Mouse (Mus musculus): ENCODE results near the gene Atxn7l1.
A peak's percentile ranks its signal among the peaks of the same experiment; 100 is the strongest.
"Not testable (repeated sequence)": the region's sequence is repeated elsewhere in the genome, so short reads cannot be mapped to it uniquely, and the experiment has no call there.

The Atxn7l1 gene

DNA sequence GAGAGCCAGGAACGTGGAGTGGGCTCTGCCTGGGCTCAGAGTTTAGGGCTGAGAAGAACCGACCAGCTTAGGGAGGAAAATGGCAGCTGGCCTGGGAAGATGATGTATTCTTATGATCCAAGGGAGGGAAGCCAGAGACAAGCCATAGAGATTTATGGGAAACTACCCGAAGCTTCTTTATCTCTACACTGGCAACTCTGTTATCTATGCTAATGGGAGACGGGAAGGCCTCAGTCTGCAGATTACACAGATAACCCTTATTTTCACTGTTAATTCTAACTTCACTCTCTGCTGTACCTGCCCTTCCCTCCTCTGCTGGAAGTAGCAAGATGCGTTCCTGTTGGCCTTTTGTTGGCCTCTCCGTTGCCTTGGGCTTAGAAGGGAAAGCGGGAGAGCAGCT lies 5.6 kb downstream of the Atxn7l1 start:
- DNase-seq (ENCODE audit: low spot score) = no peak

DNA sequence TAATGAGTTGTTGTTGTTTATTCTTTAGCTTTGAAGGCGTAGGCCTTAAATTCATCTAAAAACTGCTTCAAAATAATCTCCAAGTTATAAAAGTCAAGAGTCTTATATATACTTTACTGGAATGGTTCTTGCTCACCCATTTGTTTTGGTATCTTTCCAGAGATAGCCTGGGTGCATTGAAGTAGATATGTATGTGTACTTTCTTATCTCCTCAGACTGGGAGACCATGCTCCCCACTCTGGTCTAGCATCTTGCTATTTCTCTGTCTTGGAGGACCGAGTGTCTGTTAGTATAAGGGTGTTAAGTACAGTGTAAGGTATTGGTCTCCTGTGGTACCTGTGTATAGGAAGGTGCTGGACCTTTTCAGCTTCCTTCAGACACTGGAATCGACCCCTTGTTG lies 6.4 kb downstream of the Atxn7l1 start:
- no peak for DNase-seq (ENCODE audit: low spot score)

DNA sequence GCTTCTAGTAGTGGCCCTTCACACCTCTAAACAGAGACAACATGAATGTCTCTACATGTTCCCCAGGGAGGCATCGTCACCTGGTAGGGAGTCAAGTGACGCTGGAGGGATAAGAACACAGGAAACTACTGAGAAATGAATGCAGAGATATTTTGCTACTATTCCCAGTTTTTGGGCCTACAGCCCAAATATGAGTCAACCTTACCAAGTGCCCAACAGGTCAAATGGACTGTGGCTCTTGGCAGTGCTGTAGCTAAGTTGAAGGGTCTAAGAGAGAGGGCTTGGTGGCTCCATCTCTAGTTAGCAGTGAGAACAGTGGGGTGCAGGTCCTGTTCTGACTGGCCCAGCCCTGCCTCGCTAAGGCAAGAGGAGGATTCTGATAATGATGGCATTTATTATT lies 7.2 kb downstream of the Atxn7l1 start:
- no peak for DNase-seq (ENCODE audit: low spot score)

DNA sequence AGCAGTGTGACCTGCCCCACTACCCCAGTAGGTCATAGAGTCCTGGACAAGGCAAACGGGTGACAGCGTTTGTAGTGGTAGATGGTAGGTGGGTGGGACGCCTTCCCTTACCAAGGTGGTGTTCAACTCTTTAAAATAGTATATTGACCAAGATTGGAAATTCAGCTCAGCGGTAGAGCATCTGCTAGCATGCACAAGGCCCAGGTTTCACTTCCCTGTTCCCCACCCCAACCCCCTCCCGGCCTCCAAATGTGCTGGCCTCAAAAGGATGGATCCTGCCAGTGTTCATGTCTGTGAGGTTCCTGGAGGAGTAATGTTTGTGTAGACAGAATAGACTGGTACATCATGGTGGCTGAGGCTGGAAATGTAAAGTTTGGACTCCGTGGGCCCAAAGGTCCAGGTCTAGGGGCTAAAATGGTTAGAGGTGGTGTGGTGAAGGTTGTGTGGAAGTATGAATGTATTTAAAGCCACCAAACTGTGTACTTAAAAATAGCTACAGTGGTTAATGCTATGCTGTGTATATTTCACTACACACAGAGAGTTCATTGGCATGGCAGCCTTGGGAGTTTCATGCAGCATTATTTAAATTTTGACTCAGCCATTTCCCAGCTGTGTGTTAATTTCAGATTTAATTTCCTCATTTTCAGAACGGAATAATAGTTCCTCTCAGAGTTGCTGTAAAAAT lies 9.0 kb downstream of the Atxn7l1 start:
- no peak for DNase-seq (ENCODE audit: low spot score)

DNA sequence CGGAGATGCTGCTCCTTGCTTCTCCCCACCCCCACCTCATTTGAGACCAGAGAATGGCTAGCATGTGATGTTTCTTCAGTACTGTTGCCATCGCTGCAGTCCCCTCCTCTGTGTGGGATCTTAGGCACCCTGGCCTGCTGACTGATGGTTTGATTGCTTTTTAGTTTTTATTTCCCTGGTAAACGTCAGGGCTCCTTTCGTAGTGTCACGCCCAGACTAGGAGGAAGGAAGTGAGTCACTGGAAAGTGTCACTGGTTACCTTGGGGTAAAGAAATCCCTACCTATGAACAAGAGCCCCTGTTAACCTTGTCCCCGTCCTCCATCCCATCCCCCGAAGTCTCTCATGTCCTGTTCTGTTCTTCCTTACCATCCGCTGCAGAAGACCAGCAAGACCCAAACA lies 10.8 kb downstream of the Atxn7l1 start:
- DNase-seq (ENCODE audit: low spot score) = peak; percentile 27

DNA sequence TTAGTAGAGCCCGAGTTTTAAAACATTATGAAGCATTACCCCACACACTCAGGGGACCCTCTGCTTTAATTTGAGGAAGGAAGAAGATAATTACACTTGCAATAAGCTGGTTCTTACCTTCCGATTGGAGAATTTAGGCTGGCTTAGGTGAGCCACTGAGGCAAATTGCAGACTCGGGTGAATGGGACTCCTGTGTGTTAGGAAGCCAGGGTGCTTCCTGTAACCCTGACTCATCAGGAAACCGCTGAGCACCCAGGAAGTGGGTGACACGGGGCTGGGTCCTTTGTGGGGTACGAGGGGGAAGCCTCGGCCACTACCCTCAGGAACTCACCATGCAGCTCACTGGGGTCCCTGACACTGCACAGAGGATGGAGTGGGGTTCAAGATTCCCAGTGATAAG lies 12.9 kb downstream of the Atxn7l1 start:
- DNase-seq (ENCODE audit: low spot score) = peak; percentile 48

DNA sequence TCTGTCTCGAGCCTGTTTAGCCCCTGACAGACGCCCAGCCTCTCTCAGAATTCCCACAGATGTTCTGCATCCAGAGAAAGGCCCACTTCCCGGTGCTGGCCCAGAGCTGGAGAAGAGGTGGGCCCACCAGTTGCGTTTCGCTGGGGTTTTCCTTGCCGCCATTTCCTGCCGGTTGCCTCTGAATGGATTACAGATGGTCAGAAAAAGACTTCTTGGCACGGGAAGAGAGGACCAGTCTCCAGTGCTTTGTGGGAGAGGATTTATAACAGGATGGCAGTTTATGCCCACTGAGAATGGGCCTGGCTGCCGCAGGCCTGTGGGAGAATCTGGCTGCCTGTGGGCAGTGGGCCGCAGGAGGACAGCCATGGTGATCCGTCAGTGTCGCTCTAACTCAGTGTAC lies 15.0 kb downstream of the Atxn7l1 start:
- no peak for DNase-seq (ENCODE audit: low spot score)

DNA sequence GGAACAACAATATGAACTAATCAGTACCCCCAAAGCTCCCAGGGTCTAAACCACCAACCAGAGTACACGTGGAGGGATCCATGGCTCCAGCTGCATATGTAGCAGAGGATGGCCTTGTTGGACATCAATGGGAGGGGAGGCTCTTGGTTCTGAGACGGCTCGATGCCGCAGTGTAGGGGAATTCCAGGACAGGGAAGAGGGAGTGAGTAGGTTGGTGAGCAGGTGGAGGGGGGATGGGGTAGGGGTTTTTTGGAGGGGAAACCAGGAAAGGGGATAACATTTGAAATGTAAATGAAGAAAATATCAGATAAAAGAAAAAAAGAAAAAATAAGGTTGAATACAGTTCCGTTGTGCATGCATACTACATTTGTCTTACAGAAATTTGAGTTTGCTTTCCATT lies 16.5 kb downstream of the Atxn7l1 start:
- DNase-seq (ENCODE audit: low spot score) = not testable (repeated sequence)

DNA sequence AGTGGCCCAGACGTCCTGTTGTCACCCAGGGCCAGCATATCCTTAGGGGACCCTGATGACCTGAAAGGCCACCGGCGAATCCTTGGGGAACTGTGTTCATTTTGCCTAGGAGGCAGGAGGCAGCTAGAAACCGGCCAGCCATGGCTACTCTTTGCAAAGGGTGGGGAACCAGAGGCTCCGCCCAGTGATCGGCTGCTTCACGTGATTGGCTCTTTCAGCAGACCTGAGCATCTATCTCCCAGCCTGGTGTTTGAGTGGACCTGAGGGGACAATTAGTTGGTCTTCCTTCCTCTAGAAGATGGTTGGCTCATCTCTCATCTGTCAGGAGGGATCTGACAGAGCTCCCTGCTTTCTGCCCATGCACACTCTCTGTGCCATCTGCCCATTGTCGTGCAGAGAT lies 19.2 kb downstream of the Atxn7l1 start:
- no peak for DNase-seq (ENCODE audit: low spot score)

DNA sequence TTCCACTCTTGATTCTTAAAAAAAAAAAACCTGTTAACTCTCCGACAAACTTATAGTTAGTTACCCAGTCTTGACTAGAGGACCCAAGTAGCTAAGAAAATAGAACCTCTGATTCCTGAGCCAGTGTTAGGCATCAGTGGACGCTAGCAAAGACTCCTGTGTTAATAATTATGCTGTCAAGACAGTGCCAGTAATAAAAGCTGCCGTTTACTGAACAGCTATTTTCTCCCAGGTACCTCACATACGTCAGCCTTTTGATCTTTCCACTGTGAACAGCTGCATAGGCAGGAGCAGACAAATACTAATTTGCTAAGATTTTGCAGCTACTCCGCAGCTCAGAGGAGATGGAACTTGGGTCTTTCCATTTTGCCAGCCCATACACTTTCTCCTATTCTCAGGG lies 20.1 kb downstream of the Atxn7l1 start:
- DNase-seq (ENCODE audit: low spot score) = no peak

DNA sequence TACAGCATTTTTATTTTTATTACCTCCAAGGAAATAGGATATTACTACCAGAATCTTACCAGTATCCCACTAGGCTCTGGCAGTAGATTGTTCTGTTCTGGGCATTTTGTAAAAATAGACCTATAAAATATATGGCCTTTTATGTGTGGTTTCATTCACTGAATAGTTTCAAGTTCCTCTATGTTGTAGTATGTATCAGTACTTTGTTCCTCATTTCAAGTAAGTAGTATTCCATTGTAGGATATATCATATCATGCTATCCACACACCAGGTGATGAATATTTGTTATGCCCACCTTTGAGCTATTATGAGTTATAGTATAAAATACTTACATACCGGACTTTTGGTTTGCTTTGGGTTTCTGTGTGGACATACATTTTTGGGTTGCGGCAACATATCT lies 21.0 kb downstream of the Atxn7l1 start:
- no peak for DNase-seq (ENCODE audit: low spot score)

DNA sequence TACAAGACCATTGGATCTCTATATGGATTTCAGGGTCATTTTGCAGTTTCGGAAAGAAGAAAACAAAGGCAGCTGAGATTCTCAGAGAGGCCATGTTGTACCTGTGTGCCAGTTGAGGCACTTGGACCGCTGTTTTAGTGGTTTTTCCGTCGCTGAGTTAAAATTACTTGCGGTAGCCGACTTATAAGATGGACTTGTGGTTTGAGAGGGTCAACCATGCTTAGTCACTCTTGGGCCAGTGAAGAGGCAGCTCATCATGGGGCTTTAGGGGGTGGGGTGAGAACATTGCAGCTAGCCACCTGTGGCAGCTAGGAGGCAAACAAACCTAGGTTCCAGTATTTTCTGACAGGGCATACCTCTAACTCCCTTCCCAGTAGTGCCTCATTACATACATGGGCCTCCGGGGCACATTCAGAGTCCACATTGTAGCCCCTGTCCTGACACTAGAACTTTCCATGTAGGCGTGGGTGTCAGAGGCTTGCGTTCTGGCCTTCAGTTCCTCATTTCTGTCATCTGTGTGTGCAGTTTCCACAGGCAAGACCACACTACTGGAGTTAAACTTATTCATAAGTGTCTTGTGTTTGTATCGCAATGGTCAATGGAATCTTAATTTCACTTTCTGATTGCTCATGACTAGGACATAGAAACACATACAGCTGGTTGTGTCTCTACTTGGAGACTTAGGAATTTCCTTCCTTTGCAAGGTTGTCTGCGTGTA lies 22.4 kb downstream of the Atxn7l1 start:
- no peak for DNase-seq (ENCODE audit: low spot score)

DNA sequence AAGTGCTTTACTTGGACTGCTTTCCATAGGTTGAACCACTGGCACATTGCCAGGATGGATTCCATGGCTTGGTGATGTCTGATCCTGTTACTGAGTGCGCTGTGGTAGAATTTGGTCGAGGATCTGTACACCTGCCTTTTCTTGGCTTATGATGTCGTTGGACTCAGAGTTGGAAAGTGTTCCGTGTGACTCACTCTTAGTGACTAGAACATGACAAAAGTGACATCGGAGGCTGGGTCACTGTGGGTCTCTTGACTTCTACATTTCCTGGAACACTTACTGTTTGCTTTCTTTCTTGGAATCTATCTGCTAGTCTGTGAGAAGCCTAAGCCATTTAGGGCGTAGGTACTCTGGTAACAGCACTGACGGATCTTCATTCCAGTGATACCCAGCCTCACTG lies 23.3 kb downstream of the Atxn7l1 start:
- DNase-seq (ENCODE audit: low spot score) = no peak

DNA sequence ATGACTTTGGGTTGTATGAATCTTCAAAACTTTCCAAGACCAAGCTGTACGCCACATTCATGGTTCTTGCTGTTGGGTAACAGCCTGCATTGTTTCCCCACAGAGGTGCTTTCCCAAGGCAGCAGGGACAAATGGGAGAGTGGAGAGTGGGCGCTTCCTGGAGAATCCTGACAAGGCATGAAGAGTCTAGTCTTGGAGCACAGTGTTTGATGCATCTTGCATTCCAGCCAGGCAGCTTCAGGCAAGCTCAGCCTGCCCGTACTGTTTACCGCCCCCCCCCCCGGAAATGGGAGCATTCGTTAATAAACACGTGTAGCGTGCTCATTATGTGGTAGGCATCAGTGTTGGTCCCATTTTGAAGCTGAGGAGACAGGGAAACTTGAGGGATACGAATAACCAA lies 25.4 kb downstream of the Atxn7l1 start:
- DNase-seq (ENCODE audit: low spot score) = no peak

DNA sequence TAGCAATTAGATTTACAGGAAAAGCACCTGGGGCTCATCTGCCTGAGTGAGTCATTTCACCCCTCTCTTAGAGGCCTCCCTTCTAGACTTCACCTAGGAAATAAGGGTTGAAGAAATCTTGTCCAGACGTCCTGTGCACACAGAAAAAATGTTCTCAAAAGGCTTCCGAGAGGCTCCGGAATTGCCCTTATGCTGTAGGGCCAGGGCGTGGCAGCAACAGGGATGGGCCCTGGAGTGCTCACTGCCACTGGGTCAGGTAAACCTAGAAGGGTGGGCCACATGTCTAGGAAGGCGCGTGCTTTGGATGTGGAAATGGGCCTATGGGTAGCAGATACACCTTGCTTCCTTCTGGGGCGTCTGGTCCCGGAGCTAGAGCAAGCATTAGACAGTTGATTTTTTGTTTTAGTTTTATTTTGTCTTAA lies 26.2 kb downstream of the Atxn7l1 start:
- DNase-seq (ENCODE audit: low spot score) = no peak

DNA sequence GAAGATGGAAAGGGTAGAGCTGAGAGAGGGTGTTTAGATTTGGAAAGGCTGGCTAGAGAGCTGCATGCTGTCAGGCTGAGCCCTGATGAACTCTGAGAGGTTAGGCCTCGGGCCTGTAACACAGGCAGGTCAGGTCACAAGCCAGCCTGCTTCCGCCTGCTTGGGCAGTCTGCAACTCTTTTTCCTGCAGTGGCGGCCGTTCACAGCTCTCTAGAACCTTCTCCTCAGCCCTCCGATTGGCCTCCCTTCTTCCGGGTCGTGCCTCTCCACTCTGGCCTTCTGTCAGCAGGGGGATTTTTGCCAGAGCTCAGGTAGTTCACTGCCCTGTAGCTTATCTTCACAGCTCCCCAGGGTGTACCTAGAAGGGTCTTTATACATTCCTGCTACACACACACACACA lies 26.7 kb downstream of the Atxn7l1 start:
- DNase-seq (ENCODE audit: low spot score) = no peak

DNA sequence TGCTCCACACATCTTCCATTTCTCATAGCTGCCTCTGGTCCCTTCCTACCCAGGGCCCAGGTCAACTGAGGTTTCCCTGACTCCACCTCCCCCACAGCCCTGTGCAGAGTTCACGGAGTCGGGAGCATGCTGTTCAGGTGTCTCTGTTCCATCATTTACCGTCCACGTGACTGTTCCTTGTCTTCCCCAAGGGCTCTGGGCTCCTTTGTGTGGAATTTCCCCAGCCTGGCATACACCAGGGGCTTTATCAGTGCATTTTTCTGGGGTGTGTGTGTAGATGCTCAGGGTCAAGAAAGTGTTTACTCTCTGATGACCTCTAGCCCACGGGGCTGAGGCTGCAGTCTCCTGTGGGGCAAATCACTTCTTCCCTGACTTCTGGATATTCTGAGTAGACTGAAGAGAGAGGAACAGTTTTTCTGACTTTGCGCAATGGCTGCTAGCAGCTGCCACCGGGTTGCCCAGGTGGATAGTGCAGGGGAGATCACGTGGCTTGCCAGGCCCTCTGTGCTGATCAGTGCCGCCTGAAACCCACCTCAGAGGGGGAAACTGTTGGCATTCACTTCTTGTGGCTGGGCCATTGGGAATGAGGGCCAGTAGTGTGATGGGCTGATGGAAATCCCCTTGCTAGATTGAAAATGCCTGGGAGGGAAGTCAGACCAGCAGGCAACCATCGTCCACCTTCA lies 27.3 kb downstream of the Atxn7l1 start:
- DNase-seq (ENCODE audit: low spot score) = no peak

DNA sequence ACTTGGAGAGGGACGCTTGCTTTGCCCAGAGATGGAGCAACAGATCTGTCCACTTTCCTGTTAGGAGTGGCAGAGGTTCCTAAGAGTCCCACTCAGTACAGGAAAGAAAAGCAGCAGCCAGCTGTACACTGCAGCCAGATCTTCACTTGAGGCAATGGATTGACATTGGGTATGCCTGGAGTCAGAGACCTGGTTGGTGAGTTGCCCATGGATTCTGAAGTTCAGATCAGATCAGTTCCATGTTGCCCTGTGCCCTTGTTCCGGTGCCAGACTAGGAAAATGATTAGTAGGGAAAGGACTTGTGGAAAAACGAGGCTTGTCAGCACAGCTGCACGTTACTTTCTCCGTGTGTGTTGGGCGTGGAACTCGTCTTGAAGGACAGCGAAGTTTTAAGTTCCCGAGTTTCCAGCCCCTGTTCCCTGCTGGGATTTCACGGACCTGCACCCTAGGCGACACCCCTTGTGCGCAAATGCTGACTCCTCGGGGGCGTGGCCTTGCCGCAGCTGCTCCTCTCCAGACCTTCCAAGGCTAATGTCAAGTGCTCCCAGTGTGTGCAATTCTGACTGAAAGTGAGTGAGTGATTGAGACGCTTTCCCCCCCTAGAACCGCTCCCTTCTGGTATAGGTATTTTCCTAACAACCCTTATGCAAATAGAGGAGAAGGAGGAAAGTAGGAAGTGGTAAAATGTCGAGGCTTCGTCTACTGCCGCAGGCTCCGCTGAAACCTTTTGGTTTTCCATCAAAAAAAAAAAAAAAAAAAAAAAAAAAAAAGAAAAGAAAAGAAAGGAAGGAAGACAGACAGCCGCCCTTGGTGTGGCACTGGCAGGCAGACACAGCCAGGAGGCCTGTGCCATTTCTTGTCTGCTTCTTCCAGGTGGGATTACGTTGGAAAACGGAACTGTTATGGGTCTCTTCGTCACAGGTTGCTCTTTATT lies 28.4 kb downstream of the Atxn7l1 start:
- DNase-seq (ENCODE audit: low spot score) = no peak

DNA sequence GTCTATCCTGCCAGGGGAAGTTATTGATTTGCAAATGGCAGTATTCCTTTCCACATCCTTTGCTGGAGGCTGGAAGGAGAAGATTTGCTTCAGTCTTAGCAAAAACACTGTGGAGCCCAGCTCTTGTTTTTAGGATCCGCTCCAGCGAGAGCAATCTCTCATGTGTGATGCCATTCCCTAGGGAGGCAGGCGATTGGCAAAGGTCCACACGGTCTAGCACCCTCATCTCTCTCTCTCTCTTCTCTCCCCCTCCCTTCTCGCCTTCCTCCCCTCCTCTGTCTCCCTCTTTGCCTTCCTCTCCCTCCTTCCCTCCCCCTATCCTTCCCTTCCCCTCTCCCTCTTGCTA lies 29.0 kb downstream of the Atxn7l1 start:
- no peak for DNase-seq (ENCODE audit: low spot score)

DNA sequence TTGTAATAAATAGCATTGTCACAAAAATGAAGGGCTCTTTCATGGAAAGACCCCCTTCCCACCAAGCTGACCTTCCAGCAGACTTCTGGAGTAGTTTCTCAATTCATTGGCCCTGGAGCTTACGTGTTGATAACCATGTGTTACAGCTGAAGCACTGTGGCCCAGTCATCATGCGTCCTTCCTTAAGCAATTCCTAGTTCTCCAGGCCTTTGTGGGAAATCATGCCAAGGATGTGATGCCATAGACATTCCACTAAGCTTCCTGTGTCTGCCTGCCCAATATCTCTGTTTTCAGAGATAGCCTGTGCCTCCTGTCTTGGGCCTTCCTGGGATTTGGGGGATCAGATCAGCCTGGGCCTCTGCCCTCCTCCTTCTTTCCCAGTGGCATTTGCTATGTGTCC lies 32.9 kb downstream of the Atxn7l1 start:
- no peak for DNase-seq (ENCODE audit: low spot score)

DNA sequence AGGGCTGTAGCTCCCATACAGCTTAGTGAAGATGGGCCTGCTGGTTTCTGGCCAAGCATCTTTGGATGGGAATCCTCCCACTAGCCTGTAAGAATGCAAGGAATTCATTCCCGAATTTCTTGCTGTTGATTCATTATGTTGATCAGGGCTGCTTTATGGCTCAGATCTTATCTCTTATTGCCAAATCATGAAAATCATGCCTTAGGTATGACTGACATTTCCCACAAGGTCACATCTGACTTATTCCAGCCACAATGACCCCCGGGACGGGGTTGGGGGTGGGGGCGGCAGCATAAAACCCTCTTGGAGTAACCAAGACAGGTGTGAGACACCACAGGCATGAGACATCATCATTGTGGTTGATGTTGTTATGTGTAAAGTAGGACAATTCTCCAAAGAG lies 34.4 kb downstream of the Atxn7l1 start:
- no peak for DNase-seq (ENCODE audit: low spot score)

DNA sequence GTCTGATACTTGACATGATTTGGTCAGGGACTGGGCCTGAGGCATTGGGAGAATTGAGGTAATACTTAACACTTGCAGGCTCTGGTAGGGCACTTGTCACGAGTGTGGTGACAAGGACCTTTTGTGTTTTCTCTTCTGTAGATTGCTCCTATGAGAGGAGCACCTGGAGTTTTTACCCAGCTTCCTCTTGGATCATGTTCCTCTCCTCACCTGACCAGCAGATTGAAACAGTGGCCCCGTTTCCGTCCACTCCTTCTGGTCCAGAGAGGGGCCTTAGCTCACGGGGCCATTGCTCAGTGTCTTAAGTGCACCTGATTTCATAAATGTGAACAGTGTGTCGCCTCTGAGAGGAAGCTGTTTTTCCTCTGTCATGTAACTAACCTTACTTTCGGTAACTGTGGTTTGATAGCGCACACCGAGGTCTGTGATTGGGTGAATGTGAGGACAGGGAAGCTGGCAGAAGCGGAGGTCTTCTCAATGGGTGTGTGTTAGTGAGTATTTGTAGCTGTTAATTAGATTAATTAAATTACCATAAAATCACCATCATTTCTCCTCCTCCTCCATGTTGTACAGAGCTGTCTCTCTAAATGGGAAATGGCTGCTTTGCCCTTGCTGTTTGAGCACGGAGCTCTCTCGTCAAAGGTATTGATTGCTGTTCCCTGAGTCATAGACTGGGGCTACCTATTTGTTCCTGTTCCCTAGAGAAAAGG lies 35.1 kb downstream of the Atxn7l1 start:
- peak; percentile 16 for DNase-seq (ENCODE audit: low spot score)
